Mouse (Mus musculus): ENCODE results near the gene Khdc3.

GRCm38 (mm10) chr9:73087581-73087980 lies 14.1 kb upstream of the Khdc3 start:
- TF ChIP-seq POLR2A (IDR thresholded peaks at IDR 0.05; ENCODE audit: extremely low read depth, insufficient read depth, low read length): no peak
- no peak for TF ChIP-seq CTCF (IDR thresholded peaks at IDR 0.05; ENCODE audit: extremely low read depth, insufficient read depth, low read length)

Measured in cortical plate, adult 2 months (tissue).